Mouse (Mus musculus) heart, adult 2 months (tissue): Measurements from ENCODE around the gene Rabgef1. TPM values are rescaled to one million over a fixed set of nuclear protein-coding genes. Genes with fewer than 3 reads are reported as not detected.
A peak's percentile ranks its signal among the peaks of the same experiment; 100 is the strongest.

Experiments used
- DNase-seq, 2 experiments: peaks; one replicate each; pipeline ENCODE4 v3.0.0; 2021
- H3K27ac ChIP-seq: fragments of 200-600 bp; 2 replicates; pipeline ENCODE4 v1.8.1; 2022
- H3K27me3 ChIP-seq: fragments of 200-500 bp; 2 replicates; pipeline ENCODE4 v1.6.1; 2012; ENCODE audit warnings: mild to moderate bottlenecking, low read length, inconsistent platforms, mixed read lengths; ENCODE audit not compliant: control insufficient read depth, insufficient read depth
- H3K36me3 ChIP-seq: fragments of 200-500 bp; 2 replicates; pipeline ENCODE4 v1.6.1; 2012; ENCODE audit warnings: low read length, inconsistent platforms; ENCODE audit not compliant: control insufficient read depth, insufficient read depth
- H3K4me1 ChIP-seq: fragments of 200-500 bp; 2 replicates; pipeline ENCODE4 v1.6.1; 2011; ENCODE audit warnings: low read length; ENCODE audit not compliant: control insufficient read depth, insufficient read depth
- H3K4me3 ChIP-seq: fragments of 200-600 bp; 2 replicates; pipeline ENCODE4 v1.8.1; 2022
- H3K79me2 ChIP-seq: fragments of 200-500 bp; replicated peaks from 2 replicates; pipeline ENCODE4 v1.6.1; 2012; ENCODE audit warnings: mild to moderate bottlenecking, inconsistent platforms, low read length, moderate library complexity, mixed read lengths; ENCODE audit not compliant: control insufficient read depth, insufficient read depth
- H3K9ac ChIP-seq: fragments of 200-500 bp; 2 replicates; pipeline ENCODE4 v1.6.1; 2012; ENCODE audit warnings: low read depth, mild to moderate bottlenecking, control low read depth, inconsistent platforms, low read length, mixed read lengths
- CTCF ChIP-seq: fragments of 200-600 bp; IDR thresholded peaks from 2 replicates; pipeline ENCODE4 v1.8.1; 2022; ENCODE audit warnings: antibody characterized with exemption, mild to moderate bottlenecking, moderate library complexity
- EP300 ChIP-seq: fragments of 200-500 bp; IDR thresholded peaks from 2 replicates; pipeline ENCODE4 v1.6.1; 2011; ENCODE audit warnings: low read depth, low read length, control low read depth; ENCODE audit not compliant: insufficient read depth
- POLR2A ChIP-seq: fragments of 200-500 bp; IDR thresholded peaks from 2 replicates; pipeline ENCODE4 v1.6.1; 2011; ENCODE audit warnings: mild to moderate bottlenecking, low read depth, low read length, control low read depth; ENCODE audit not compliant: insufficient read depth
- WGBS: fragments of 180-500 bp; shearing (Covaris S2); methylation state at CpG from one replicate; pipeline ENCODE4 v1.1.7; 2018; 5-methylcytosine and 5-hydroxymethylcytosine counted together
- intact Hi-C: fragments of 180-260 bp; cut with DNase I; formaldehyde crosslinking; loops from one replicate; pipeline ENCODE4 v1.15.1; 2025
- long read RNA-seq: library from polyadenylated mRNA; stranded (forward); transcript quantifications from one replicate; pipeline ENCODE4 v2.0.0, GENCODE M21; 2021
- polyA plus RNA-seq: library from polyadenylated mRNA; depleted of rRNA; stranded (reverse); fragments of >200 nt; gene quantifications from 2 replicates; pipeline ENCODE4 v1.2.3, GENCODE M21; 2012; rRNA removed
- total RNA-seq, 2 experiments: library from RNA; stranded (reverse); gene quantifications; 2 replicates each; pipeline ENCODE4 v1.2.3; 2021

Gene Rabgef1
- total RNA-seq (10 to 100 TPM; 19.6 to 25.5 TPM), polyA plus RNA-seq (15.2 and 15.6 TPM in 2 replicates)
- long read RNA-seq, transcript Rabgef1-203 (9 exons, 2,690 nt), result major isoform, 6 of 18 reads
- long read RNA-seq, partial matches to known transcripts, result 0 of 18 reads
- long read RNA-seq, other reads (novel, unspliced or antisense), result 11 of 18 reads

DNA sequence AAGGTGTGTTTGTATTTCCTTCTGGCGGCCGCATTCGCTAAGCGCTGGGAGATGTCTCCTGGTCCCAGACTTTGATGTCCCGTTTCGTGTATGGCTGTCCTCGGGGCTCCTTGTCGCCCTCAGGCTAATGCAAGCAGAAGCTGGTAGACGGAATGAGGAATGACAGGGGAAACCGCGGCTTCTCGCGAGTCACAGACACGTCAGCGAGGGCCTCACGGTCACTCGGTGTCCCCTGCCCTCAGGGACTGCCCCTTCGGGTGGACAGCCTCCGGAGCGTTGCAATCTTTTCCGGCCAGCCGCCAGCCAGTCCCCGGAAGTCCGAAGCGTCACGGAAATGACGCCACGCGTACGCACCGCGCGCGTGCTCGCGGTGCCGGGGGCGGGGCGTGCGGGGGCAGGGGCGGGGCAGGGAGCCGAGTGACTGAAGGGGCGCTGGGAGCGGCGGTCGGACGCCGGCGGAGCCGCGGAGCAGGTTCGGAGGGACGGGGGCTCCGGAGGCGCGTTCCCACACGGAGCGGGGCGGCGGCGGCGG, at the start of gene Rabgef1:
Rabgef1 (plus strand) TSS at position 376 of the 532 bp plus-strand sequence.
- Histone ChIP-seq H3K27me3 (no peaks in the 10 kb centered on the region), H3K4me1 (peaks cover 7% of the 10 kb centered on the region), H3K36me3 (peaks cover 3% of the 10 kb centered on the region), H3K79me2 (peaks cover 2% of the 10 kb centered on the region; the same call in 1 of the 2 replicates), H3K27ac (peak within 1 kb of the TSS; percentile 98), H3K9ac (peak within 1 kb of the TSS; percentile 88), H3K4me3 (peak within 1 kb of the TSS; percentile 92)
- peak; percentile 98 for TF ChIP-seq POLR2A
- TF ChIP-seq EP300, result peak; percentile 61; the same call in 1 of the 2 replicates
- TF ChIP-seq CTCF, result no peak
- under 1% methylated on average over 42 of the region's 62 CpGs for WGBS
- peak; percentile 97 for DNase-seq
- intact Hi-C loops, result loop anchor here (2.0 to 10.0 kb wide), 4 partner anchors 27 to 1147 kb away; partner anchors contain the start of genes Kctd7, Ran and Vkorc1l1

DNA sequence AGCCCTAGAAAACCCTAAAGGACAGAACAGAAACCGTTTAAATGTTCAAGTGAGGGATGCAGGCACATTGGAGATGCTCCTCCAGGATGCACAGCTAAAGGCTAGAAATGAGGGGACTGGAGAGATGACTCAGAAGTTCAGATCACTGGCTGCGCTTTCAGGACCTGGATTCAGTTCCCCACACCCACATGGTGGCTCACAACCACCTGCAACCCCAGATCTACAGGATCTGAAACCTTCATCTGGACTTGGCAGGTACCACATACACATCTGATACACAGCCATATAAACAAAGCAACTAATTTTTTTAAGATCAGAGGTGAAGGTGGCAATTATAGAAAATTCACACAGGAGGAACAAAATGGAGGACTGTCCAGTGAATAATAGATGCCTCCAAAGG, 49.2 kb upstream of the Rabgef1 start:
- no peak for DNase-seq
- TF ChIP-seq CTCF (no peak), POLR2A (no peak), EP300 (no peak)
- no peak overlapping the region for H3K9ac ChIP-seq
- intact Hi-C loops, result loop anchor here (5.0 kb wide), 1 partner anchor 65 kb away; no protein-coding TSS in a partner anchor
- peaks cover 24% of the 10 kb centered on the region for H3K4me1 ChIP-seq
- no peaks in the 10 kb centered on the region for H3K27me3 ChIP-seq
- H3K36me3 ChIP-seq, result peaks cover 8% of the 10 kb centered on the region
- no peak overlapping the region for H3K4me3 ChIP-seq
- peak overlapping the region; percentile 73 for H3K27ac ChIP-seq
- WGBS, result 89% methylated on average over 2 of the region's 2 CpGs
- H3K79me2 ChIP-seq, result no peaks in the 10 kb centered on the region

DNA sequence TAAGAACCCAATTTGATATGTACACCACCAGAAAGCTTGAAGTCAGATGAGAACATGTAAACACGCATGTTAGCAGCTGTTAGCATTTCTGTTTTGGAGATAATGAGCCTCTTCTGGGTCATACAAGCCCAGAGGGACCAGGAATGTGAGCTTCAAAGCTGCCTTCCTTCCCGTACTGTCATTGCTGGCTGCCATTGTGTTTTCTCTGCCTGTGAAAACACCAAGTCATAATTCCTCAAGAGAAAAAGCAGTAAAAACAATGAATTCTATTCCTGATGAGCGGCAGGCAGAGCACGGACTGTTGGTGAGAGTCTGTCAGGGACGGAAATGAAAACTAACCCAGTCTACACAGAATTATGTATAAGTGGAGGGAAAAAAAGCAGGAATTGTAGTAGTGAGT, 47.3 kb upstream of the Rabgef1 start:
- intact Hi-C loops, result loop anchor here (5.0 kb wide), 1 partner anchor 67 kb away; no protein-coding TSS in a partner anchor
- Histone ChIP-seq H3K36me3 (peaks cover 5% of the 10 kb centered on the region; the same call in 1 of the 2 replicates), H3K27me3 (no peaks in the 10 kb centered on the region), H3K4me1 (peaks cover 21% of the 10 kb centered on the region), H3K79me2 (no peaks in the 10 kb centered on the region), H3K27ac (peak overlapping the region; percentile 48), H3K4me3 (no peak overlapping the region), H3K9ac (no peak overlapping the region)
- no peak for DNase-seq
- TF ChIP-seq POLR2A (no peak), CTCF (no peak), EP300 (no peak)
- WGBS, result 42% methylated on average over 5 of the region's 5 CpGs

DNA sequence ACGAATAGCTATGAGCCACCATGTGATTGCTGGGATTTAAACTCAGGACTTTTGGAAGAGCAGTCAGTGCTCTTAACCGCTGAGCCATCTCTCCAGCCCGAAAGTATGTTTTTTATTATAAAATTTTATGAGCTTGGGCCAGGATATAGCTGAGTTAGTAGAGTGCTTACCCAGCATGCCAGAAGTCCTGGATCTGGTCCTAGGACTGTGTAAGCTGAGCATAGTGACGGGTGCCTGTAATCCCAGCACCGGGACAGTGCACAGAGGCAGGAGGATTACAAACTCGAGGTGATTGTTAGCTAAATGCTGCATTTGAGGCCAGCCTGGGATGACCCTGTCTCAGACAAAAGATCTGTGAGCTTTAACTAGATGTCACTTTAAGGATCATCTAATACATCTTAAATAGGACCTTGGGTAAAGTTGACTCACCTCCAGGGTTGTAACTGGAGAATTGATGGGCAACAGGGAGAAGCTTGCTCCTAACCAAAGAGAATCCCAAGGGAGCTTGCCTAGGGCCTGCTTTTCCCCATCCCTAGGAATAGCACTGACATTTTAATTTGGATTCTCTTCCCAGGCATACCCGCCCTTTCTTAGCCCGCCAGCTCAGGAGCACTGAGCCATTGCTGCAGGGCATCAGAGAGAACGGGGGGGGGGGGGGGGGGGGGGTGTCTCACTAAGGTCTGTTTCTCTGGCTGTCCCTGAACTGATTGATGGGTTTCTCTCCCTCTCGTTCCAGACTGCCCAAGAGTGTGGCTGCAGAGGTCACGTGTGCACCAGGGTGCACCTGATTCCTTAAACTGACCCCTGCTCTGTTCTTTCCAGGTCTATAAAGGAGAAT, 42.7 kb upstream of the Rabgef1 start:
- H3K27me3 ChIP-seq, result no peaks in the 10 kb centered on the region
- no peaks in the 10 kb centered on the region for H3K79me2 ChIP-seq
- H3K4me3 ChIP-seq, result no peak overlapping the region
- WGBS, result 73% methylated on average over 11 of the region's 11 CpGs
- H3K27ac ChIP-seq, result no peak overlapping the region
- intact Hi-C loops, result no loop called here
- H3K36me3 ChIP-seq, result peaks cover 5% of the 10 kb centered on the region; the same call in 1 of the 2 replicates
- TF ChIP-seq EP300, result no peak
- no peak for TF ChIP-seq CTCF
- TF ChIP-seq POLR2A, result no peak
- DNase-seq, result no peak
- H3K4me1 ChIP-seq, result peaks cover 2% of the 10 kb centered on the region
- no peak overlapping the region for H3K9ac ChIP-seq

DNA sequence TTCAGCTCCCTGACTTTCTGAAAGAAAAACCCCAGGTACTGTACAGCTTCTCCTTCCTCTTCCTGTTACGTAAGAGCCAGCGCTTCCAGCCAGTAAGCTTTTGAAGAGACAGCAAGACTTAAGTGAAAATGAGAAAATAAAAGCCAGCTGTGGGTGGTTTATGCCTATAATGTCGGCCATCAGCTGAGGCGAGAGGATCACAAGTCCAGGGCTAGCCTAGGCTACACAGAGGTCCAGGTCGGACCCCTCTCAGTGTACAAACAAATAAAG, 42.1 kb upstream of the Rabgef1 start:
- DNase-seq, result no peak
- 77% methylated on average over 5 of the region's 5 CpGs for WGBS
- intact Hi-C loops, result no loop called here

DNA sequence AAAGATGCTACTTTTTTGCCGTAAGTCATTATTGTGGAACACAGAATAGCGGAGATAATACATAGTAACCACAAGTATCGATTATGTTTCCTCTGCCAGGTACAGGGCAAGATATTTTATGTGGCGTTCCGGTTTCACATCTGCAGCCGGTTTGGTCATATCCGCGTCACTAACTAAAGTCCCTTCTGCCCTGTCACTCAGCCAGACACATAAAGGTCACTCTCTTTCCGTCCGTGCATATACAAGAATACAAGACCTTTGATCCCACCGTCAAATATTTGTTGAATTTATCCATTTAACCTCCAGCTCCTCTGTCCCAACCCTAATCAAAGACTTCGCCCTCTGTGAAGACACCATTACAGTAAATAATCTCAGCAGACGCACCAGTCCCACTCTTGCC, 35.0 kb upstream of the Rabgef1 start:
- H3K27me3 ChIP-seq, result no peaks in the 10 kb centered on the region
- WGBS, result 95% methylated on average over 13 of the region's 13 CpGs
- no peak overlapping the region for H3K9ac ChIP-seq
- TF ChIP-seq POLR2A, result no peak
- TF ChIP-seq CTCF, result no peak
- no peak for TF ChIP-seq EP300
- no peak for DNase-seq
- intact Hi-C loops, result no loop called here
- no peak overlapping the region for H3K27ac ChIP-seq
- H3K79me2 ChIP-seq, result no peaks in the 10 kb centered on the region
- no peaks in the 10 kb centered on the region for H3K36me3 ChIP-seq
- H3K4me3 ChIP-seq, result no peak overlapping the region
- H3K4me1 ChIP-seq, result peaks cover 1% of the 10 kb centered on the region; the same call in 1 of the 2 replicates

More for the DNA sequence above, 42.1 kb upstream of the Rabgef1 start:
- Histone ChIP-seq H3K36me3 (peaks cover 2% of the 10 kb centered on the region; the same call in 1 of the 2 replicates), H3K27ac (no peak overlapping the region), H3K9ac (no peak overlapping the region), H3K27me3 (no peaks in the 10 kb centered on the region), H3K79me2 (no peaks in the 10 kb centered on the region), H3K4me1 (no peaks in the 10 kb centered on the region; the same call in 1 of the 2 replicates), H3K4me3 (no peak overlapping the region)
- TF ChIP-seq EP300 (no peak), POLR2A (no peak), CTCF (no peak)
